In the genomic region with DNA sequence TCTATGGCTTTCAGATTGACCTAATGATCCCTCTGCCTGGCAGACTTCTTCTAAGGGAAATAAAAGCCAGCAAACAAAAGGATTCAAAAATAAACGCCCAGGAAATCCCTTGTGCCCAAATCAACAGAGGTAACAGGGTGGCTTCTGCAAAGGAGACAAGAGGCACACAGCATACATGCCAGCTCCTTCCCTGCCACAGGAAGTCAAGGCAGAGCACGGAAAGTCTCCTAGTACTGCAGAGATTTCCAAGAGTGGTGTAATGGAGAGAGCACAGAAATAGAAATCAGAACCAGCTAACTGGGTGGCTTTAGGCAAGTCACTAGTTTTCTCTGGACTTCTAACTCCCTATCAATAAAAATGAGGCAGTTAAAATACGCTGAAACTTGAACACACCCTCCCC, we compare ENCODE assay signal across 8 mouse cellular contexts. TPM values are rescaled to one million over a fixed set of nuclear protein-coding genes. Genes with fewer than 3 reads are reported as not detected.
A peak's percentile ranks its signal among the peaks of the same experiment; 100 is the strongest.
DNase-seq lines count a peak whose midpoint lies in the region; ATAC-seq lines count a peak whose summit lies in the region.

No protein-coding gene starts in this region.

- DNase-seq in heart, embryonic 10.5 days (ENCODE audit: low spot score) = no peak
- no peak for DNase-seq in heart, adult 9 months (ENCODE audit: low spot score in 2 of 2)
- DNase-seq in NIH3T3 (ENCODE audit: low read depth) = peak; percentile 26
- DNase-seq in midbrain, embryonic 11.5 days (ENCODE audit: low spot score, missing footprints) = no peak
- DNase-seq in adrenal gland, adult 2 months = no peak
- no peak for DNase-seq in cerebellum, postnatal 10 days
- DNase-seq in kidney, adult 9 months = no peak

- peaks cover 62% of the 10 kb centered on the region for H3K4me1 ChIP-seq in heart, embryonic 10.5 days
- peaks cover 37% of the 10 kb centered on the region for H3K4me1 ChIP-seq in hindbrain, embryonic 12.5 days
- H3K4me1 ChIP-seq in midbrain, embryonic 11.5 days (ENCODE audit: control insufficient read depth, insufficient read depth, low read length) = peaks cover 23% of the 10 kb centered on the region

- WGBS in heart, embryonic 10.5 days = 16% methylated on average over 3 of the region's 3 CpGs
- WGBS in hindbrain, embryonic 12.5 days = 9% methylated on average over 3 of the region's 3 CpGs
- 15% methylated on average over 3 of the region's 3 CpGs for WGBS in midbrain, embryonic 11.5 days

- no peaks in the 10 kb centered on the region for H3K36me3 ChIP-seq in heart, embryonic 10.5 days
- H3K36me3 ChIP-seq in hindbrain, embryonic 12.5 days = no peaks in the 10 kb centered on the region
- H3K36me3 ChIP-seq in midbrain, embryonic 11.5 days (ENCODE audit: control insufficient read depth, insufficient read depth, low read length) = no peaks in the 10 kb centered on the region

- H3K27ac ChIP-seq in heart, embryonic 10.5 days = peak overlapping the region; percentile 99; the same call in 1 of the 2 replicates
- peak overlapping the region; percentile 99; the same call in 1 of the 2 replicates for H3K27ac ChIP-seq in hindbrain, embryonic 12.5 days
- H3K27ac ChIP-seq in midbrain, embryonic 11.5 days (ENCODE audit: low read depth, low read length) = no peak overlapping the region; the same call in 1 of the 2 replicates

- H3K27me3 ChIP-seq in heart, embryonic 10.5 days (ENCODE audit: insufficient read depth, poor library complexity, severe bottlenecking) = no peaks in the 10 kb centered on the region
- H3K27me3 ChIP-seq in hindbrain, embryonic 12.5 days = no peaks in the 10 kb centered on the region
- H3K27me3 ChIP-seq in midbrain, embryonic 11.5 days (ENCODE audit: control insufficient read depth, insufficient read depth, low read length) = no peaks in the 10 kb centered on the region; the same call in 1 of the 2 replicates

- peak overlapping the region; percentile 99 for H3K4me3 ChIP-seq in heart, embryonic 10.5 days
- peak overlapping the region; percentile 96 for H3K4me3 ChIP-seq in hindbrain, embryonic 12.5 days
- H3K4me3 ChIP-seq in midbrain, embryonic 11.5 days (ENCODE audit: low read depth, low read length) = peak overlapping the region; percentile 90

- no peaks in the 10 kb centered on the region for H3K9me3 ChIP-seq in heart, embryonic 10.5 days
- H3K9me3 ChIP-seq in hindbrain, embryonic 12.5 days (replicated peaks) = no peaks in the 10 kb centered on the region
- no peaks in the 10 kb centered on the region for H3K9me3 ChIP-seq in midbrain, embryonic 11.5 days (ENCODE audit: control insufficient read depth, low read length)

- no peak for ATAC-seq in hindbrain, embryonic 12.5 days (ENCODE audit: low FRiP score)
- ATAC-seq in midbrain, embryonic 11.5 days (ENCODE audit: low FRiP score) = no peak

- H3K4me2 ChIP-seq in hindbrain, embryonic 12.5 days (replicated peaks) = peak overlapping the region; percentile 69
- H3K4me2 ChIP-seq in midbrain, embryonic 11.5 days = peak overlapping the region; percentile 71

- peak overlapping the region; percentile 97 for H3K9ac ChIP-seq in hindbrain, embryonic 12.5 days
- peak overlapping the region; percentile 97 for H3K9ac ChIP-seq in midbrain, embryonic 11.5 days (ENCODE audit: low read length)

RNA-seq across cellular contexts. Expression of a gene that starts 1.8 kb away (rescaled TPM):
- 76.2 and 96.5 TPM in 2 replicates for polyA plus RNA-seq in heart, embryonic 10.5 days (2016; fragmentation: Nextera tagmentation; extraction: Ambion mirVana)
- 156 and 166 TPM in 2 replicates for polyA plus RNA-seq in hindbrain, embryonic 12.5 days (2016; fragmentation: Nextera tagmentation; extraction: Ambion mirVana)
- 73.2 and 79.9 TPM in 2 replicates for polyA plus RNA-seq in midbrain, embryonic 11.5 days (2014; fragmentation: Nextera tagmentation; extraction: Ambion mirVana)
- 10 to 100 TPM; 56.1 to 68.7 TPM for total RNA-seq in adrenal gland, adult 2 months (2021)
- 53.8 and 74.8 TPM in 2 replicates for polyA plus RNA-seq in adrenal gland, adult 2 months (2012; rRNA removed)
